Mouse (Mus musculus): ENCODE results near the gene Ipo13. TPM values are rescaled to one million over a fixed set of nuclear protein-coding genes. Genes with fewer than 3 reads are reported as not detected.

Gene Ipo13
- polyA plus RNA-seq, 1 experiment from 2014 or later, result 22.5 TPM

Other genes with a start within 250 kb of the Ipo13 start
- gene Dmap1, start 232.7 kb downstream of the Ipo13 start, polyA plus RNA-seq (2015; fragmentation: Nextera tagmentation; extraction: Ambion mirVana), result 24.0 and 24.4 TPM in 2 replicates
- gene Gm12845, start 190.6 kb downstream of the Ipo13 start, polyA plus RNA-seq (2015; fragmentation: Nextera tagmentation; extraction: Ambion mirVana), result not detected in 2 replicates
- not detected in 2 replicates for gene Klf17, start 149.4 kb downstream of the Ipo13 start, polyA plus RNA-seq (2015; fragmentation: Nextera tagmentation; extraction: Ambion mirVana)
- gene Slc6a9, start 80.5 kb downstream of the Ipo13 start, polyA plus RNA-seq (2015; fragmentation: Nextera tagmentation; extraction: Ambion mirVana), result 45.2 TPM in 2 replicates
- 1.0 and 1.1 TPM in 2 replicates for gene Ccdc24, start 42.4 kb downstream of the Ipo13 start, polyA plus RNA-seq (2015; fragmentation: Nextera tagmentation; extraction: Ambion mirVana)
- gene B4galt2, start 31.5 kb downstream of the Ipo13 start, polyA plus RNA-seq (2015; fragmentation: Nextera tagmentation; extraction: Ambion mirVana), result 1.8 and 1.9 TPM in 2 replicates
- 158 and 159 TPM in 2 replicates for gene Atp6v0b, start 27.7 kb downstream of the Ipo13 start, polyA plus RNA-seq (2015; fragmentation: Nextera tagmentation; extraction: Ambion mirVana)
- 9.8 and 10.5 TPM in 2 replicates for gene Dph2, start 23.0 kb downstream of the Ipo13 start, polyA plus RNA-seq (2015; fragmentation: Nextera tagmentation; extraction: Ambion mirVana)
- 2.5 and 2.7 TPM in 2 replicates for gene Artn, start 14.8 kb upstream of the Ipo13 start, polyA plus RNA-seq (2015; fragmentation: Nextera tagmentation; extraction: Ambion mirVana)
- 1.6 TPM in 2 replicates for gene St3gal3, start 219.9 kb upstream of the Ipo13 start, polyA plus RNA-seq (2015; fragmentation: Nextera tagmentation; extraction: Ambion mirVana)